Mouse (Mus musculus): Measurements from ENCODE around the gene Zfp580.
"Not testable (repeated sequence)": the region's sequence is repeated elsewhere in the genome, so short reads cannot be mapped to it uniquely, and the experiment has no call there.

Zfp580 gene

GRCm38 (mm10) chr7:5064886-5065285, 13.5 kb downstream of the Zfp580 start:
- DNase-seq (ENCODE audit: low spot score), result no peak

GRCm38 (mm10) chr7:5073586-5073985, 22.2 kb downstream of the Zfp580 start:
- no peak for DNase-seq (ENCODE audit: low spot score)

GRCm38 (mm10) chr7:5074984-5075383, 23.6 kb downstream of the Zfp580 start:
- DNase-seq (ENCODE audit: low spot score), result no peak

DNA sequence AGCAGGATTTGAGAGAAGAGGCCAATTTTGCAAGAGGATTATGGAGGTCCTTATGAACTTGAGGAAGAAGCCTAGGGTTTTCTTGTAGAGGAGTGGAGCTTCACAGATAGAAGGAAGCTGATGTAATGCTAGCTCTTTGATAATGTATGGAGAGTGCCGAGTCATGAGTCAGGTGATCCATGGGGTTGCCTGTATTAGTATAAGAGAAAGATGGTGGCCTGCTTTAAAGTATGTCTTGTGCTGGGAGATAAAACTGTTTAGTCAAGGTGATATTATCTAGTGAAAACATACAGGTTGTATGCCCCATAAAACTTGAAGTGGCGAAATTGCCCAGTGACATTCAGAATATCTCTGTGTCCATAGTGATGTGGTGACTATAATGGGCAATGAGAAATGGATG, 25.6 kb downstream of the Zfp580 start:
- no peak for DNase-seq (ENCODE audit: low spot score)

GRCm38 (mm10) chr7:5079365-5080009, 28.1 kb downstream of the Zfp580 start:
- not testable (repeated sequence) for DNase-seq (ENCODE audit: low spot score)

DNA sequence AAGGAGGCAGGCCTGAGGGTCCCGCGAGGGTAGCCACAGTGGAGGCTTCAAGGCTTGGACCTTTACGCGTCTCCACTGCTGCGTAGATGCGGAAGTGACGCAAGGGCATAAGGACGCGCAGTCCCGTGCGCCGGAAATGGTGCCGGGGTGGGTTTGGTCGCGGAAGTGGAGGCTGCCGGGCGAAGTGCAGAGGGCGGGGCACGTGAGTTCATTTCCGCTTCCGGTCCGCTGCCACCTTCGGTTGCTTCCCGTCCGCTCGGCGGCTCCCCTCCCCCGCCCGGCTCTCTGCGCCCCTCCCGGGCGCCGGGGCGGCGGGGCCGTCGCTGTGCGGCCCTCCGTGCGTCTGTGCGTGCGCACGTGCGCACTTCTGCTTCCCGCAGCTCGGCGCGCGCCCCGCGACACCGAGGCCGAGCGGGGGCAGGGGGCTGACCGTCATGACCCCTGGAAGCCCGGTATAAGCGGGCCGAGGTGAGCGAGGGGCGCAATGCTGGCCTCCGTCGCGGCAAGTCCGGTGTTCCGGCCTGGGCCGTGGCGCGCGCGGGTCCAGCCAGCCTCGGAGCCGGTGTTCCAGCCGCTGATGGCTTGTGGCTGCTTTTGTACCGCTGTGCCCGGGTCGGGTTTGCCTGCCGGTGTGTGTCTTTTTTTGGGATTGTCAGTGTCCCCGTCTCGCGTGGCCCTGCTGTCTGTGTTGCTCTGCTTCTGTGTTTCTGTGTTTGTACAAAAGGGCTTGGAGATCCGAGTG, 28.8 kb downstream of the Zfp580 start, which contains the start of gene Epn1:
Epn1 (plus strand) TSS at position 226 of the 742 bp plus-strand sequence.
- DNase-seq (ENCODE audit: low spot score), result peak; percentile 84

DNA sequence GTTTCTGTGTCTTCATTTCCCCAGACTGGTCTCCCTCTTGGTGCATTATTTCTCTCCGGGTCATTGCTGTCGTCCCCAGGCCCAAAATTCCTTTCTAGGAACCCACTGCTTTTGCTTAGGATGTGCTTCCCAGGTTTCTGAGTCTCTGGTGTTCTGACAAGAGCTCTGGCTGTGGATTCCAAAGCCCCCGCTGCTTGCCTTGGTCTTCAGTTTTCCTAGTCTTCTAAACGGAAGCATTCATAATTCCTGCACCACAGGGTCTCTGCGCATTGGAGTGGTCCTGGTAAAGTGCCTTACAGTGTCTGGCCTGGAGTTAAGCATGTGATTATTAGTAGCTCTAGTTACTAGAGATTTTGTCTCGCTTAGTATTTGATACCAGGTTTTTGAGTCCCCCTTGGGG, 29.5 kb downstream of the Zfp580 start:
- no peak for DNase-seq (ENCODE audit: low spot score)

DNA sequence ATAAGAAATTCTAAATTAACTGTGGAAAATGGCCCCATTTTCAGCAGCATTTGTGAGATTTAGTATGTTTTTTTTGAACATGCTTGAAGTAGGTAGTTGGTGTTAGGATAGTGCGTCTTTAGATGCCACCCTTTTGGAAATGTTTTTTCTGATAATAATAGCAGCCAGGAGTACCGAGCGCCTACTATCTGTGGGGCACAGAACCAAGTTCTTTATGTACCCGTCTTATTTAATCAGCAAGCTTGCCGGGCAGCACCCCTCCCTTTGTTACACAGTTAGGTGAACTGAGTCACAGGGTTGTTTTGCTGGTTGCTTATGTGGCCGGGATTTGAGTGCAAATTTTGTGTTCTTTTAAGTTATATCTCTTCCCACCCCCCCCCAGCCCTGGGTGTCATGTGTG, 29.9 kb downstream of the Zfp580 start:
- no peak for DNase-seq (ENCODE audit: low spot score)

DNA sequence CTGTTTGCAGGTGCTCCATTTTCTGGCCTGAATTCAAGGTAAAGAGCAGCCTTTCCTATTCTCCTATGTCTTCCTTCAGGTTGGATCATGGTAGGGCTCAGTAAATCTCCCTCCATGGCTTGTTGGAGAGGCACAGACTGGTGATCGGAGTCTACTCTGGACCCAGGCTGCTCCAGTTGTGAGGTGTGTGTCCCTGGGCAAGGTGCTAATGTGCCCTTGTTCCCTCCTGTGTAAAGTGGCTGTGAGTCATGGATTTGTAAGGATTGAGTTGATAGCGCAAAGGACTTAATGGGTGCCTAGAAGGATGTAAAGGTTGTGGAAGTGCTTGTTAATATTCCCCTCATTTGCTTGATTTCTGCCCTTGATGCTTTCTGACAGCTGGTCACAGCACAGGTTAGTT, 30.6 kb downstream of the Zfp580 start:
- no peak for DNase-seq (ENCODE audit: low spot score)

DNA sequence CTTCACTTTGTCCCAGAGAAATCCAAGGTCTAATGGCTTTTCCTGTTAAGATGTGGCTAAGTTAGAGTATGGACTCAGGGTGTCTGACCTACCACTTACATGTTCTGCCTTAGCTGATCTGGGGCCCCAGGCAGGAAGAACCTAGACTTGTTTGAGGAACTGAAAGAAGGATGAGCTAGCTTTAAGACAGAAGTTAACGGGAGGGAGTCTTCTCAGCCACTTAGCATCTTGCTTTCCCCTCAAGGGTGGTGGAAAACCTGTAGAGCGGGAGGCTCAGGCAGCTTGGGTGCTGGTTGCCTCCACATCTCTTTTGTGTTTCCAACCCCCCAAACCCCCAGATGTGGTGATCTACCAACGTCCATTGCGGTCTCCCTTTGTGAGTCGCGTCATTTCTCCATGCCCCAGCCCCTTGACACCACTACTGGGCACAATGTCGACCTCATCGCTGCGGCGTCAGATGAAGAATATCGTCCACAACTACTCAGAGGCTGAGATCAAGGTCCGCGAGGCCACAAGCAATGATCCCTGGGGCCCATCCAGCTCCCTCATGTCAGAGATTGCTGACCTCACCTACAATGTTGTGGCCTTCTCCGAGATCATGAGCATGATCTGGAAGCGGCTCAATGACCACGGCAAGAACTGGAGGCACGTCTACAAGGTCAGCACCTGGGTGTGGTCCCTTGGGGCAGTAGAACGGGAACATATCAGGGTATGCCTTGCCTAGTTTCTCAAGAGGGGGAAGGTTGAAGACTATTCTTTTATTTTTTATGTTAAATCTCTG, 32.2 kb downstream of the Zfp580 start:
- no peak for DNase-seq (ENCODE audit: low spot score)

- DNase-seq (ENCODE audit: low spot score), result no peak
Measured at GRCm38 (mm10) chr7:5085512-5085911, 34.2 kb downstream of the Zfp580 start.

DNA sequence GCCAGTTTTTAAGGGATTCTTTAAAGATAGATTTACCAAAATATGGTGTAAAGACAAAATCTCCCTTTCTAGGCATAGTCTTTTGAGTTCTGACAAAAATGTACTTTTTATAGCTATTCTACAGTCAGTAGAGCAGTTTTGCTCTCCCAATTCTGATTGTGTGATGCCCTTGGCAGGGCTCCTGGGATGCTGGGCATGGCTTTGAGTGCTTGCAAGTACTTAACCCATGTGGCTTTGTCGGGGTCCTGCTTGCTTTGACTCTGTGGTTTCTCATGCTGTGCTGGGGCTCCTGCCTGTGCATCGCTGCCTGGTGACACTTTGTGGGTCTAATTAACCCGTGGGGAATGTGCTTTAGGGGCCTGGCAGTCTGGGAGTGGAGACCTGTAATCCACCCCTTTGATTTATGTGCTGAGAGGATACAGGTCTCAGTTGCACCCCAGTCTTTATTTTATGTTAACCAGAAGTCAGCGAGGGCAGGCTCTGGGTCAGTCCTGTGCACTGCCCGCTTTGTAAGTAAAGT, 35.6 kb downstream of the Zfp580 start:
- DNase-seq (ENCODE audit: low spot score), result no peak

GRCm38 (mm10) chr7:5087886-5088285, 36.5 kb downstream of the Zfp580 start:
- DNase-seq (ENCODE audit: low spot score), result no peak

- no peak for DNase-seq (ENCODE audit: low spot score)
Measured at GRCm38 (mm10) chr7:5089853-5090252, 38.5 kb downstream of the Zfp580 start.

DNA sequence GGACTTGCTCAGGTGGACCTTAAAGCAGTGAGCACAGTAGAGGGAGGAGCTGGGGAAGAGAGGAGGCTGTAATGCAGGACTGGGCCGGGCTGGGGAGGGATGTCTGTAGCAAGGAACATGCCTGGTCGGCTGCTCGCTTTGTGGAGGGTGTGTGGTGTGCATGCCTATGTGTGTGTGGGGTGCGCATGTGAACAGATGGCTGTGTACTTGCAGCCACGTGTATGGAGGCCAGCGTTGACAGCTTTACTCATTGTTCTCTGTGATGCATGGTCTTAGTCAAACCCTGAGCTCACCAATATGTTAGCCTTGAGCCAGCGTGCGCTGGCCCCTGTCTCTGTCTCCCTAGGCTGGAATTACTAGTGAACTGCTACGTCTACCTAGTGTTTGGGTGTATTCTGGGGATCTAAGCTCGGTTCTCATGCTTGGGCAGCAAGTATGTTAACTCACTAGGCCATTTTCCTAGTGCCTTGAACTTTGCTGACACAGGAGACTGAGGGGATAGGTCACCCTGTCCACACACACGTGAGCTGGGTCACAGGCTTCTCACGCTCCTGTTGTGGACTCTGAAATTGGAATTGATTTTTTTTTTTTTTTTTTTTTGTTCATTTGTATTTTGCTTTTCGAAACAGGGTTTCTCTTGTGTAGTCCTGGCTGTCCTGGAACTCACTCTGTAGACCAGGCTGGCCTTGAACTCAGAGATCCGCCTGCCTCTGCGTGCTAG, 39.8 kb downstream of the Zfp580 start:
- DNase-seq (ENCODE audit: low spot score), result no peak

- DNase-seq (ENCODE audit: low spot score), result no peak
Measured at GRCm38 (mm10) chr7:5092381-5092780, 41.0 kb downstream of the Zfp580 start.

- no peak for DNase-seq (ENCODE audit: low spot score)
Measured at GRCm38 (mm10) chr7:5092831-5093510, 41.6 kb downstream of the Zfp580 start.

GRCm38 (mm10) chr7:5098769-5099168, 47.4 kb downstream of the Zfp580 start:
- DNase-seq (ENCODE audit: low spot score), result no peak

- no peak for DNase-seq (ENCODE audit: low spot score)
Measured at GRCm38 (mm10) chr7:5099796-5100195, 48.5 kb downstream of the Zfp580 start.

GRCm38 (mm10) chr7:5101066-5101663, 49.8 kb downstream of the Zfp580 start:
- DNase-seq (ENCODE audit: low spot score), result no peak

DNA sequence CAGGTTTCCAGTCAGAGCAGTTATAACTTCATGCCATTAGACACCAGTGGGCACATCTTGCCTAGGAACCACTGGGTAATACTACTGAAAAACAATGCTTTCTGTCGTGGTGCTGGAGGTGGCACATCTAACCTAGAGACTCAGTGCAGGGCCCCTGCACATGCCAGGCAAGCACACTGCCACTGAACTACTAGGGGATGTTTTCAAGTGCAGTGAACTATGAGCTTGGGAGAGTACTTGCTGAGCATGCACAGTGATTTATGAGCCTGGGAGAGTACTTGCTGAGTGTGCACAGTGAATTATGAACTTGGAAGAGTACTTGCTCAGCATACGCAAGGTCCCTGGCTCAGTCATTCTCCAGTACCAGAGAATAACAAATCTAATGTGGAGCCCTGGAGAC, 51.2 kb downstream of the Zfp580 start:
- no peak for DNase-seq (ENCODE audit: low spot score)
